Mouse (Mus musculus) lung, postnatal 36 days (tissue): ENCODE data around the gene Hoxc4.

Experiments
- DNase-seq: peaks from one replicate; pipeline ENCODE4 v3.0.0; 2022; ENCODE audit warnings: mixed read lengths

Gene Hoxc4

GRCm38 (mm10) chr15:103018636-103019035, at the start of gene Hoxc4:
Hoxc4 (plus strand) TSS chr15:103018934.
- no peak for DNase-seq

DNA sequence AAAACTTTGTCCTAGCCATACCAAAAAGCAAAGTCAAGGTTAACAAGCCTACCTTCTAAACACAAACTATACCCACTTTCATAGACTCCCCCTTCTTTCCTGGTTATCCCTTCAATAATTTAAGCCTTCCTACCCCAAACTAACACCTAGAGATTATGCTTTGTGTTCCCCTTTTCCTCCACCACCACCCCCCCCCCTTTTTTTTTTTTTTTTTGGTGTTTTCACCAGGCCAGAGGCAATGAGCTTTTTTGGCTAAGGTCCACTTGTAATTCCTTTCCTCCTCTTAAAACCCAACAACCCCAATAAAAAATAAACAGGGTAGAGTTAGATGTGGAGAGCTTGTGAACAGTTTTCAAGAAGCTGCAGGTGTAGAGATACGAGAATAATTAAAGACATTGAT, 49.4 kb upstream of the Hoxc4 start:
- no peak for DNase-seq

DNA sequence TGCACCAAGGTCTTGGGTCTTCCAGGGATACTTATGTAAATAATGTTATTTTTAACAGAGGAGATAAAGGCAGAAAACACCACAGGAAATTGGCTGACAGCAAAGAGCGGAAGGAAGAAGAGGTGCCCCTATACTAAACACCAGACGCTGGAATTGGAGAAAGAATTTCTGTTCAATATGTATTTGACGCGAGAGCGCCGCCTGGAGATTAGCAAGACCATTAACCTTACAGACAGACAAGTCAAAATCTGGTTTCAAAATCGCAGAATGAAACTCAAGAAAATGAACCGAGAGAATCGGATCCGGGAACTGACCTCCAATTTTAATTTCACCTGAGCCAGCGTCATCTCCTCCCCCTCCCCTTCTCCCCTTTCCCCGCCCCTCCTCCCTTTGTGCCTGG, 48.0 kb upstream of the Hoxc4 start:
- DNase-seq, result no peak

- no peak for DNase-seq
These were observed 46.5 kb upstream of the Hoxc4 start for GRCm38 (mm10) chr15:102972254-102972653.

- no peak for DNase-seq
These were observed 46.0 kb upstream of the Hoxc4 start for GRCm38 (mm10) chr15:102972753-102973152.

DNA sequence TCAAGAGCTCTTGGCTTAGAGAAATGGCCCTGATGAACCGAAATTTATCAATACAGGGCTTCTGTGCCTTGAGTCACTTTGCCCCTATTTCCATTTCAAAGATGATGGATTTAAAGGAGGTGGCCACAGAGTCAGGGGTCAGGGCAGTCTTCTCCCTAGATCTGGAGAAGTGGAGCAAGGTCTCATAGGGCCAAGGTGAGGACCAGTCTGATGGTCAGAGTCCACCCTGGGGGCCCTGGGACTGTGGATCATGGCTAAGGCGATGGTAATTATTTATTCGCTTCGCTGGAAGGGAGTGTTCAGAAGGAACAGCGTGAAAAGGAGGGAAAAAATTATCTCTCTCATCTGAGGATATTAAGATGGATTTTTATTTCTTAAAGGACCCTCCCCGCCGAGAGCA, 43.7 kb upstream of the Hoxc4 start:
- DNase-seq, result no peak

GRCm38 (mm10) chr15:102975688-102976111, 43.0 kb upstream of the Hoxc4 start:
- no peak for DNase-seq

- DNase-seq, result no peak
These were observed 42.6 kb upstream of the Hoxc4 start, which contains the start of gene Hoxc9 for GRCm38 (mm10) chr15:102976171-102976570. Hoxc9 (plus strand) TSS chr15:102976439.

DNA sequence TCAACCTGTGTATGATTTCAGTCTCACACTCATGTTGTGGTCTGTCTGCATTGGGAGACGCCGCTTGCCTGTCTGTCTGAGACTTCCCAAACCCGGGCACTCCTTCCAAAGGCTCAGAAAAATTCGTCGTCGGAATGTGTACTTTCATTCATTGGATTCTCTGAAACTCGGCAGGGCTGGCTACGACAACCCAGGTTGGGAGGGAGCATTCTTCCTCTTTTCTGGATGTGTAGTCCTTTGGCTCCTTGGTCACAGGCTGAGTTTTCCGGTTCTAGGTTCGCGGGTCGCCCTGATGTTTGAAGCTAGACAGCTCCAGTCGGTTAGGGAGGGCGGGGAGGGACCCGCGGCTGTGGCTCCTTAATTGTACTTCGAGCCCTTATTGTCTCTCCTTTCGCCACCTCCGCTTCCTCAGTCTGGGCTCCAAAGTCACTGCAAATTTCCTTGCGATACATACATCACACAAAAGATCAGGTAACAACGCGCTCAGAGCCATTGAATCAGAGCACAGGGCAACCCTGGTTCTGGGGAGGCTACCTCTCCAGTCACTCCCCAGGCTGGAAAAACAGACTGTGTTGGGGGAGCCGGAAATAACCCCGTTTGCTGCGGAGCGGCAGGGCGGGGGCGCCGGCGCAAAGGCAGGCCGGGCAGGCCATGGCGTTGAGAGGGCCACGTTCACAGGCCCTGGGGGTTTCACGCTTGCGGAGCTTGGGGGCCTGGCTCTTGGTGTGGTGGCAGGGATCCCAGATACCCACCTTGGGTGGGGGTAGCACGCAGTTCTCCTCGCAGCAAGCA, 41.9 kb upstream of the Hoxc4 start:
- no peak for DNase-seq

DNA sequence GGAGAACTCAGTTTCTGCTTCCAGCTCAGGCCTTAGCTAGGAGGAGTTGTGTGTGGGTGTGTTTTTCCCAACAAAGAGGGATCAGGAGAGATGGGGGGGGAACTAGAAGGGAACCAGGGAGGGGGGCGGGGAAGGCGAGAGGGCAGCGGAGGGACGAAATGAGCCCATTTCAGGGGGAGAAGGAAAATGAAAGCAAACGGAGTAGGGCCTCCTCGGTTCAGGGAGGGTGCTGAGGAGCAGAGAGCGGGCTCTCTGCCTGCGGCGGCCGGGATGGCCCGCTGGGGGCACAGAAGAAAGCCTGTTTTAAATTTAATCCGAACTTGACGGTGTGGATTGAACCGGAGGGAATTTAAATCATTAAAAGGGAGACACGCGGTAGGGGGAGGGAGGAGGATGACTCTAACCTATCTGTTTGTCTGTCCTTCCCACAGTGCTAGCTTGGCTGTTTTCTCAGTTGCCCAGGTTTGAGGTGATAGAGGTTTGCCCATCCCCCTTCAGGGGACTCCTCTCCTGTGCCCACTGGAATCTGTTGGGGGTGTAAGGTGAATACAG, 41.2 kb upstream of the Hoxc4 start:
- no peak for DNase-seq

DNA sequence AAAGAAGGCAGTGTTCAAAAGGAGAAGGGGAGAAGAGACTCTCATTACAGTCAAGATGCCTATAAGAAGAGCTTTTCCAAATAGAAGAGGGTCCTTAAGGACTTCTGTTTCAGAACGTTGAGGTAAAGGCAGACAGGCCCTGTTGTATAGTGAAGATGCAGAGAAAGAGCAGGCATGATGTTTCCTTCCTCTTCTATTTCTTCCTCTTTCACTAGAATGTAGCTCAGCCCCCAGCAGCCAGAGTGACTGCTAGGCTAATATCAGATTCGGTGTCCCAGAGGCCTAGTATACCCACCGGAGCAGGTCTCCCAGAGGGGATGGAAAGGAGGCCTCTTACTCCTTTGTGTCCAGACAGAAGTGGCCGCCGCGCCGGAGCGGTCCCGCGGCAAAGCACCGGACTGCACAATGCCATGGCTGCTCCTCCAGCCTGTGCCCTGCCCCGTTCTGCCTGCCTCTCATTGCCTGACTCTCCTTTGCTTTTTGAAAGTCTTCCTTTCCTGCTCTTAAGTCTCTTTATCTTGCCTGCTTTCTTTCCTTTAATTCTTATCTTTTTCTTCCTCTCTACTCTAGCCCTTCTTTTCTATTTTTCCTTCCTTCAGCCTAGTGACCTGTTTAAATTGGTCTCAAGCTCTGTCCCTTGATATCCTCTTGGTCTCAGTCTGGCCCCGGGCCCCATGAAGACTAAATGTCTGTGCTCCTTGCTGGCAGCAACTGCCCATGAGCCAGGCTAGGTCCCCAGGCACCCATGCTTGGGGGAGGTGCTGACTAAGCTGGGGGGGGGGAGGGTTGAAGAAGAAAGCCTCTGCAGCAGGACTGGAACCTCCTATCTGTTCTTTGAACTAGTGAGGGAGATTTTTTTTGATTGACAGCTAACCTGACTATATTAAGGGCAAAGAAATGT, 39.9 kb upstream of the Hoxc4 start:
- DNase-seq, result no peak

- DNase-seq, result no peak
These were observed 38.8 kb upstream of the Hoxc4 start for GRCm38 (mm10) chr15:102979936-102980335.

- no peak for DNase-seq
These were observed 38.4 kb upstream of the Hoxc4 start for GRCm38 (mm10) chr15:102980352-102980751.

DNA sequence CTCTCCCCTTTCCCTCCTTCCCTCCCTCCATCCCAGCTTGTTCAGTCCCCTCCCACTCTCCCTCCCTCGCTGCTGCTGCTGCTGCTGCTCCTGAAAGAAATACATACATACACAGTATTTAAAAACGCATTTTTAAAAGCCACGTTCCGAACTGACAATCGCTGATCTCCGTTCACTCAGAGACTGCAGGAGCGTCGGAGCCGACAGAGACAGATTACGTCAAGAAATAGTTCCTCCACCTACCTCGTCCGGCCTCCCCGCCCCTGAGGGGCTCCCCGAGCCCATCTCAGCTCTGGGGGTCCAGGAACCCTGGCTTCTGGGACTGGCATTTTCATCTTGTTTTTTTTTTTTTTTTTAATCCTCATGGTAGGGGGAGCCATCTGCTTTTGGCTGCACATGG, 37.8 kb upstream of the Hoxc4 start:
- no peak for DNase-seq

DNA sequence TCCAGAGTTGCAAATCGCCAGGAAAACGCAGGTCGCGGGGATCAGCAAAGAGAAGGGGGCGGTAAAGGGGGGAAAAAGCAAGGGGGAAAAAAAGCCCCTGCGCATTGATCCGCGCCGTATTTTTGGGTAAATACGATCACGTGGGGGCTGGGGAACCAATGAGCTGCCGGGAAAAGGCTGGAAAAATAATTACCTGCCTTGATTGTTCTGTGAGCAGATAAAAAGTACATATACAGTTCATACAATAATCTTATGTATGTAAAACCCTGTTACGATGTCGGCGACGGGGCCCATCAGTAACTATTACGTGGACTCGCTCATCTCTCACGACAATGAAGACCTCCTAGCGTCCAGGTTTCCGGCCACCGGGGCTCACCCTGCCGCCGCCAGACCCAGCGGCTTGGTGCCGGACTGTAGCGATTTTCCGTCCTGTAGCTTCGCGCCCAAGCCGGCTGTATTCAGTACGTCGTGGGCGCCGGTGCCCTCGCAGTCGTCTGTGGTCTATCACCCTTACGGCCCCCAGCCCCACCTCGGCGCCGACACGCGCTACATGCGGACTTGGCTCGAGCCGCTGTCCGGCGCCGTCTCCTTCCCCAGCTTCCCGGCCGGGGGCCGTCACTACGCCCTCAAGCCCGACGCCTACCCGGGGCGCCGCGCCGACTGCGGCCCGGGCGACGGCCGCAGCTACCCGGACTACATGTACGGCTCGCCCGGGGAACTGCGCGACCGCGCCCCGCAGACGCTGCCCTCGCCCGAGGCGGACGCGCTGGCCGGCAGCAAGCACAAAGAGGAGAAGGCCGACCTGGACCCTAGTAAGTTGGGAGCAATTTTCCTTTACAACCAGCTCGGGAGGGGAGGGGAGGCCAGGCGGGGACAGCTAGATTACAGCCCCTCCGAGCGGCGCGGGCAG, 37.1 kb upstream of the Hoxc4 start:
- no peak for DNase-seq

DNA sequence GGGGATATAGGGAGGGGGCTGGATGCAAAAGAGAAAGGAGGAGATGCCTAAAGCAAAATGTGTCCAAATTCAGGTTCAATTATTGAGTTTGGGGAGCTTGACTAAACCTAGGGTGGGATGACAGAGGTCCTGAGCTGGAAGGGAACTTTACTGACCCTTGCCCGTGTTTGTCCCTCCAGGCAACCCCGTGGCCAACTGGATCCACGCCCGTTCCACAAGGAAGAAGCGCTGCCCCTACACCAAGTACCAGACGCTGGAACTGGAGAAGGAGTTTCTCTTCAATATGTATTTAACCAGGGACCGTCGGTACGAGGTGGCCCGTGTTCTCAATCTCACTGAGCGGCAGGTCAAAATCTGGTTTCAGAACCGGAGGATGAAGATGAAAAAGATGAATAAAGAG, 35.0 kb upstream of the Hoxc4 start:
- no peak for DNase-seq

DNA sequence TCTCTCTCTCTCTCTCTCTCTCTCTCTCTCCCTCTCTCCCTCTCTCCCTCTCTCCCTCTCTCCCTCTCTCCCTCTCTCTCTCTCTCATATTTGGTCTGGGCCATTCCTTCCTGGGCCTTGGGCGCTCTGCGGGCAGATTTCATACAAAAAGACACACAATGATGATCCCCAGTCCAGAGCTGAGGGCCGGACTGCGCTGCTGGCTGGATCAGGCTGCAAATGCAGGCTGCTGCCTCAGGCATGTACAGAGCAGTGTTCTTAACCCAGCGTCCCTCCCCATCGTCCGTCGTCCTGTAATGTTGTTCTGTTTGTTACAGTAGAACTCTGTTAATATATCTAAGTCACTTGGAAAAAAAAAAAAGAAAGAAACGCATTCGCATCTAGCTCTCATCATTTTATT, 34.2 kb upstream of the Hoxc4 start:
- DNase-seq, result no peak

- DNase-seq, result no peak
These were observed 33.8 kb upstream of the Hoxc4 start for GRCm38 (mm10) chr15:102984925-102985324.

- peak; percentile 95 for DNase-seq
These were observed 31.5 kb upstream of the Hoxc4 start for GRCm38 (mm10) chr15:102987124-102987833.

DNA sequence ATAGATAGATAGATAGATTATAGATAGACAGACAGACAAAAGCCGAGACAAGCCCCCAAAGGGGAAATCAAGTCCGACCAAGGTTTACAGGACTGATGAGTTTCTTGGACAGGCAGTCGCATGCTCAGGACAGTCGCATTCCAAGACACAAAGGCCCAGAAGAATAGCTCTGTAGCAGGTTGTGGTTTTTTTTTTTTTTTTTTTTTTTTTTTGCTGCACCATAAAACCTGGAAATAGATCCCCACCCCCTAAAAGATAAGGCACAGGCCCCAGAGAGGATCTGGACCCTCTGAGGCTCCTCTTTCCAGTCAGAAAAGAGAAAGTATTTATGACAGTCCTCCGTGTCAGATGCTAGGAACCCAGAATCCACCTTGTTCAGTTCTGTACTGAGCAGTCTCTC, 30.7 kb upstream of the Hoxc4 start:
- no peak for DNase-seq

- DNase-seq, result no peak
These were observed 28.0 kb upstream of the Hoxc4 start, which contains the start of gene Hoxc8 for GRCm38 (mm10) chr15:102990461-102991397. Hoxc8 (plus strand) TSS chr15:102990607.
